Mouse (Mus musculus): ENCODE measurements around the gene Akap13. TPM values are rescaled to one million over a fixed set of nuclear protein-coding genes. Genes with fewer than 3 reads are reported as not detected.
"Not testable (repeated sequence)": the region's sequence is repeated elsewhere in the genome, so short reads cannot be mapped to it uniquely, and the experiment has no call there.

Akap13 gene
- total RNA-seq, 2 experiments from 2014 or later, result 94.0 to 95.4 TPM

GRCm38 (mm10) chr7:75726867-75727266, 271.5 kb downstream of the Akap13 start:
- intact Hi-C loops (cut with DNase I), result no loop called here

GRCm38 (mm10) chr7:75729652-75730051, 274.3 kb downstream of the Akap13 start:
- no peak for DNase-seq
- intact Hi-C loops (cut with DNase I), result no loop called here

More at GRCm38 (mm10) chr7:75726867-75727266, 271.5 kb downstream of the Akap13 start:
- no peak for DNase-seq

GRCm38 (mm10) chr7:75730216-75730615, 274.9 kb downstream of the Akap13 start:
- no peak for DNase-seq
- intact Hi-C loops (cut with DNase I), result no loop called here

GRCm38 (mm10) chr7:75731951-75732350, 276.6 kb downstream of the Akap13 start:
- intact Hi-C loops (cut with DNase I), result no loop called here
- no peak for DNase-seq

- intact Hi-C loops (cut with DNase I), result no loop called here
- no peak for DNase-seq
Observed at GRCm38 (mm10) chr7:75733166-75733565, 277.8 kb downstream of the Akap13 start.

- intact Hi-C loops (cut with DNase I), result loop anchor here (1.0 to 2.0 kb wide), 2 partner anchors 90 to 141 kb away; no protein-coding TSS in a partner anchor
- peak; percentile 74 to 76 for DNase-seq
Observed at GRCm38 (mm10) chr7:75739075-75739725, 283.9 kb downstream of the Akap13 start.

GRCm38 (mm10) chr7:75744528-75744927, 289.2 kb downstream of the Akap13 start:
- intact Hi-C loops (cut with DNase I), result loop anchor here (5.0 to 10.0 kb wide), 2 partner anchors 372 to 610 kb away; no protein-coding TSS in a partner anchor
- no peak for DNase-seq

- intact Hi-C loops (cut with DNase I), result loop anchor here (5.0 to 10.0 kb wide), 3 partner anchors 62 to 610 kb away; no protein-coding TSS in a partner anchor
- DNase-seq, result no peak
Observed at GRCm38 (mm10) chr7:75744978-75745638, 289.8 kb downstream of the Akap13 start.

GRCm38 (mm10) chr7:75745969-75746368, 290.6 kb downstream of the Akap13 start:
- intact Hi-C loops (cut with DNase I), result loop anchor here (5.0 to 10.0 kb wide), 2 partner anchors 61 to 611 kb away; no protein-coding TSS in a partner anchor
- peak; percentile 32 to 43 for DNase-seq

GRCm38 (mm10) chr7:75750581-75750980, 295.2 kb downstream of the Akap13 start:
- intact Hi-C loops (cut with DNase I), result no loop called here
- no peak for DNase-seq

GRCm38 (mm10) chr7:75751161-75751803, 295.9 kb downstream of the Akap13 start:
- intact Hi-C loops (cut with DNase I), result no loop called here
- no peak for DNase-seq

- peak in 1 of 2 experiments; percentile 40 for DNase-seq
- intact Hi-C loops (cut with DNase I), result no loop called here
Observed at GRCm38 (mm10) chr7:75752442-75753191, 297.3 kb downstream of the Akap13 start.

GRCm38 (mm10) chr7:75753192-75753783, 298.0 kb downstream of the Akap13 start:
- intact Hi-C loops (cut with DNase I), result no loop called here
- no peak for DNase-seq

GRCm38 (mm10) chr7:75754587-75755499, 299.5 kb downstream of the Akap13 start:
- intact Hi-C loops (cut with DNase I), result loop anchor here (1.0 kb wide), 1 partner anchor 37 kb away; no protein-coding TSS in a partner anchor
- DNase-seq, result no peak

GRCm38 (mm10) chr7:75755861-75756449, 300.6 kb downstream of the Akap13 start:
- intact Hi-C loops (cut with DNase I), result no loop called here
- DNase-seq, result no peak

- intact Hi-C loops (cut with DNase I), result no loop called here
- DNase-seq, result no peak
Observed at GRCm38 (mm10) chr7:75759992-75760514, 304.7 kb downstream of the Akap13 start.

- intact Hi-C loops (cut with DNase I), result loop anchor here (1.0 kb wide), 1 partner anchor 104 kb away; no protein-coding TSS in a partner anchor
- not testable (repeated sequence) for DNase-seq
Observed at GRCm38 (mm10) chr7:75760661-75761319, 305.5 kb downstream of the Akap13 start.

- intact Hi-C loops (cut with DNase I), result not testable (repeated sequence)
- DNase-seq, result peak; percentile 42 to 50
Observed at GRCm38 (mm10) chr7:75762225-75762624, 306.9 kb downstream of the Akap13 start.

Data from heart, postnatal 10 days (tissue).